Mouse (Mus musculus) frontal cortex, postnatal 25 days (tissue): ENCODE measurements around the gene Pcgf3.
"Not testable (repeated sequence)": the region's sequence is repeated elsewhere in the genome, so short reads cannot be mapped to it uniquely, and the experiment has no call there.

Experiments
- DNase-seq, 2 experiments: peaks; one replicate each; pipeline ENCODE4 v3.0.0; 2022; ENCODE audit warnings: low spot score in 2 of 2

The Pcgf3 gene

GRCm38 (mm10) chr5:108469617-108470016 lies 8.6 kb downstream of the Pcgf3 start:
- DNase-seq: no peak

GRCm38 (mm10) chr5:108473737-108474136 lies 12.7 kb downstream of the Pcgf3 start:
- no peak for DNase-seq

- DNase-seq: no peak
Observed at GRCm38 (mm10) chr5:108475977-108476376, 14.9 kb downstream of the Pcgf3 start.

GRCm38 (mm10) chr5:108483006-108483405 lies 22.0 kb downstream of the Pcgf3 start:
- DNase-seq: no peak

GRCm38 (mm10) chr5:108485239-108485638 lies 24.2 kb downstream of the Pcgf3 start:
- DNase-seq: no peak

GRCm38 (mm10) chr5:108486148-108486547 lies 25.1 kb downstream of the Pcgf3 start:
- not testable (repeated sequence) for DNase-seq

GRCm38 (mm10) chr5:108501573-108501972 lies 40.5 kb downstream of the Pcgf3 start:
- no peak for DNase-seq

- no peak for DNase-seq
Observed at GRCm38 (mm10) chr5:108502286-108502685, 41.3 kb downstream of the Pcgf3 start.

GRCm38 (mm10) chr5:108515581-108516361 lies 54.7 kb downstream of the Pcgf3 start:
- DNase-seq: no peak

GRCm38 (mm10) chr5:108516655-108517054 lies 55.6 kb downstream of the Pcgf3 start:
- no peak for DNase-seq

- no peak for DNase-seq
Observed at GRCm38 (mm10) chr5:108518106-108518885, 57.3 kb downstream of the Pcgf3 start.

GRCm38 (mm10) chr5:108518951-108519350 lies 57.9 kb downstream of the Pcgf3 start:
- no peak for DNase-seq

GRCm38 (mm10) chr5:108520153-108520552 lies 59.1 kb downstream of the Pcgf3 start:
- no peak for DNase-seq

GRCm38 (mm10) chr5:108521016-108521415 lies 60.0 kb downstream of the Pcgf3 start:
- DNase-seq: no peak

- DNase-seq: no peak
Observed at GRCm38 (mm10) chr5:108521896-108522295, 60.9 kb downstream of the Pcgf3 start.

- DNase-seq: no peak
Observed at GRCm38 (mm10) chr5:108522597-108522996, 61.6 kb downstream of the Pcgf3 start.

GRCm38 (mm10) chr5:108534188-108534587 lies 73.2 kb downstream of the Pcgf3 start:
- DNase-seq: no peak

- no peak for DNase-seq
Observed at GRCm38 (mm10) chr5:108543516-108544291, 82.7 kb downstream of the Pcgf3 start.

GRCm38 (mm10) chr5:108547636-108548035 lies 86.6 kb downstream of the Pcgf3 start:
- no peak for DNase-seq

GRCm38 (mm10) chr5:108549137-108549488 lies 88.1 kb downstream of the Pcgf3 start:
- no peak for DNase-seq

- DNase-seq: peak; percentile 56 to 65
Observed at GRCm38 (mm10) chr5:108549489-108550206, 88.6 kb downstream of the Pcgf3 start, which contains the start of gene Cplx1. Gene Cplx1, minus strand, starts transcription at chr5:108550024.

GRCm38 (mm10) chr5:108550207-108550594 lies 89.2 kb downstream of the Pcgf3 start:
- no peak for DNase-seq
